Mouse (Mus musculus) retina, postnatal 1 day (tissue): ENCODE results near the gene Nmnat3.

Experiments used
- DNase-seq: peaks from one replicate; pipeline ENCODE4 v3.0.0-alpha.2; 2012

The Nmnat3 gene

GRCm38 (mm10) chr9:98424291-98424690 lies 137.1 kb downstream of the Nmnat3 start:
- DNase-seq, result no peak

GRCm38 (mm10) chr9:98424725-98425210 lies 137.5 kb downstream of the Nmnat3 start:
- peak; percentile 80 for DNase-seq

GRCm38 (mm10) chr9:98425351-98425880 lies 138.2 kb downstream of the Nmnat3 start:
- peak; percentile 22 for DNase-seq

GRCm38 (mm10) chr9:98427906-98428517 lies 140.8 kb downstream of the Nmnat3 start:
- DNase-seq, result no peak

- DNase-seq, result no peak
Observed at GRCm38 (mm10) chr9:98428783-98429182, 141.5 kb downstream of the Nmnat3 start.

GRCm38 (mm10) chr9:98429806-98430205 lies 142.6 kb downstream of the Nmnat3 start:
- peak; percentile 52 for DNase-seq

- no peak for DNase-seq
Observed at GRCm38 (mm10) chr9:98430528-98430927, 143.3 kb downstream of the Nmnat3 start.

- DNase-seq, result no peak
Observed at GRCm38 (mm10) chr9:98433021-98433420, 145.8 kb downstream of the Nmnat3 start.

GRCm38 (mm10) chr9:98433956-98434588 lies 146.8 kb downstream of the Nmnat3 start:
- DNase-seq, result no peak

- DNase-seq, result no peak
Observed at GRCm38 (mm10) chr9:98437819-98438218, 150.6 kb downstream of the Nmnat3 start.

- peak; percentile 44 for DNase-seq
Observed at GRCm38 (mm10) chr9:98439091-98439490, 151.9 kb downstream of the Nmnat3 start.

- peak; percentile 55 for DNase-seq
Observed at GRCm38 (mm10) chr9:98442638-98443037, 155.4 kb downstream of the Nmnat3 start.

GRCm38 (mm10) chr9:98445359-98446149 lies 158.3 kb downstream of the Nmnat3 start:
- DNase-seq, result no peak

- no peak for DNase-seq
Observed at GRCm38 (mm10) chr9:98450976-98451375, 163.7 kb downstream of the Nmnat3 start.

GRCm38 (mm10) chr9:98466709-98467108 lies 179.5 kb downstream of the Nmnat3 start:
- DNase-seq, result no peak
